Mouse (Mus musculus) kidney, postnatal 0 days (tissue): ENCODE measurements at regions not wholly inside any gene's neighbourhood (a gene's known extent, or its start where the extent isn't known, plus 50 kb on each side); places are given as distances from the start of the nearest gene placed in this dataset.

Source experiments
- ATAC-seq: fragments of 200-750 bp; cut with Nextera tagmentation; replicated peaks from 2 replicates; pipeline ENCODE4 v1.8.0; 2017; ENCODE audit warnings: low read depth, moderate number of reproducible peaks, moderate TSS enrichment, moderate library complexity; ENCODE audit not compliant: low FRiP score
- DNase-seq: peaks from one replicate; pipeline ENCODE4 v3.0.0-alpha.2; 2016; ENCODE audit warnings: low spot score
- H3K27ac ChIP-seq: fragments of 300-500 bp; sonication (generic); 2 replicates; pipeline ENCODE4 v1.5.1; 2014; ENCODE audit warnings: mild to moderate bottlenecking
- H3K27me3 ChIP-seq: fragments of 300-500 bp; sonication (generic); 2 replicates; pipeline ENCODE4 v1.6.1; 2014; ENCODE audit warnings: low read length, mixed read lengths; ENCODE audit not compliant: insufficient read depth
- H3K36me3 ChIP-seq: fragments of 300-500 bp; sonication (generic); 2 replicates; pipeline ENCODE4 v1.6.1; 2014; ENCODE audit warnings: low read length, mixed read lengths; ENCODE audit not compliant: insufficient read depth
- H3K4me1 ChIP-seq: fragments of 300-500 bp; sonication (generic); replicated peaks from 2 replicates; pipeline ENCODE4 v1.6.1; 2014; ENCODE audit warnings: antibody characterized with exemption, low read length, mixed read lengths; ENCODE audit not compliant: insufficient read depth
- H3K4me2 ChIP-seq: fragments of 300-500 bp; sonication (generic); 2 replicates; pipeline ENCODE4 v1.6.1; 2014; ENCODE audit warnings: mild to moderate bottlenecking, low read length, moderate library complexity, mixed read lengths
- H3K4me3 ChIP-seq: fragments of 300-500 bp; sonication (generic); replicated peaks from 2 replicates; pipeline ENCODE4 v1.5.1; 2014; ENCODE audit warnings: low read depth, low read length
- H3K9ac ChIP-seq: fragments of 300-500 bp; sonication (generic); 2 replicates; pipeline ENCODE4 v1.6.1; 2014; ENCODE audit warnings: low read depth, low read length
- H3K9me3 ChIP-seq: fragments of 300-500 bp; sonication (generic); replicated peaks from 2 replicates; pipeline ENCODE4 v1.6.1; 2016; ENCODE audit warnings: low read length, inconsistent platforms, mixed read lengths
- CTCF ChIP-seq: IDR thresholded peaks from 2 replicates; pipeline ENCODE4 v1.5.1; 2016; ENCODE audit warnings: antibody characterized with exemption, low read depth, mild to moderate bottlenecking, moderate library complexity
- WGBS: fragments of 180-500 bp; shearing (Covaris S2); extraction: QIAGEN DNeasy Blood & Tissue Kit; methylation state at CpG from one replicate; pipeline ENCODE4 v1.1.7; 2014; 5-methylcytosine and 5-hydroxymethylcytosine counted together

DNA sequence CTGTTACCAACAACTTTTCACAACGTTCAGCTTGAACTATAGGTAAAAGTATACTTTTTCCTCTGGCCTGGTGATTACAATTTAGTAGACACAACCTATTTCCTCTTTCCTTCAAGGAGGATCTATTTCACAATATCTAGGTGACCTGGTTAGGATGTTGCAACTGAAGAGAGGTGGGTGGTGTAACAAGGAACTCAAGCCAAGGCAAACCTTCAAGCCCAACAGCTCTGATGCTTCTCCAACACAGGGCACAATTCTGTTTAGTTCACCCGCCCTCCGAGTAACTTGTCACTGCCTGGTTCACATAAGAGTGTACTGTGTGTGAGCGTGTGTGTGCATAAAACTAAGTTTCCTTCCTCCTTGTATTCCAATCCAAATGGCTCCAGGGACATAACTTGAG lies 161.2 kb upstream of the Far2 start:
- no peaks in the 10 kb centered on the region for H3K27me3 ChIP-seq
- H3K27ac ChIP-seq: no peak overlapping the region
- no peaks in the 10 kb centered on the region for H3K9me3 ChIP-seq
- H3K4me2 ChIP-seq: no peak overlapping the region
- H3K36me3 ChIP-seq: no peaks in the 10 kb centered on the region
- no peaks in the 10 kb centered on the region for H3K4me1 ChIP-seq
- TF ChIP-seq CTCF: no peak
- no peak for ATAC-seq
- WGBS: 92% methylated on average over 4 of the region's 4 CpGs
- no peak overlapping the region for H3K4me3 ChIP-seq
- DNase-seq: no peak
- no peak overlapping the region for H3K9ac ChIP-seq

- Histone ChIP-seq H3K9ac (no peak overlapping the region), H3K4me2 (no peak overlapping the region), H3K36me3 (no peaks in the 10 kb centered on the region), H3K4me3 (no peak overlapping the region), H3K9me3 (no peaks in the 10 kb centered on the region), H3K27me3 (no peaks in the 10 kb centered on the region), H3K27ac (no peak overlapping the region), H3K4me1 (no peaks in the 10 kb centered on the region)
- no peak for TF ChIP-seq CTCF
- WGBS: 52% methylated on average over 1 of the region's 1 CpGs
- no peak for DNase-seq
- ATAC-seq: no peak
Observed at GRCm38 (mm10) chr6:147919697-147920096, 127.4 kb upstream of the Far2 start.

DNA sequence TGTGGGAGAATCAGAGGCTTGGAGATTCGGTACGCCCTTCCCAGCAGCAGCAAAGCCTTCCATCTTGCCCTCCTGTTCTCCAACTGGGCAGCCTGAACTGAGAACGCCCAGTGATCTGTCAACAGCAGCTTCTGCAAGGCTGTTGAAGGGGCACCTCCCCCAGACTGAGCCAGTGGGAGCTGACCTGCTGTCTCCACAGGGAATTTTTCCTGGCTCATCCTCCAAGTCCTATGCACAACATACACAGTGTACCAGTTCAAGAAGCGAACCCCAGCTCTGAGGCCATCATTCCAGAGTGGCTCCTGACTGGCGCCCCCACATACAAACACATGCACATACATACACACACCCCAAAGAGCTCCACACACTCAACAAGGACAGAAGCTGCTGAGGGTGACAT lies 126.0 kb upstream of the Far2 start:
- 60% methylated on average over 5 of the region's 5 CpGs for WGBS
- no peak for ATAC-seq

GRCm38 (mm10) chr6:147922506-147922905 lies 124.6 kb upstream of the Far2 start:
- no peaks in the 10 kb centered on the region for H3K36me3 ChIP-seq
- no peak for TF ChIP-seq CTCF
- H3K27me3 ChIP-seq: no peaks in the 10 kb centered on the region
- H3K9me3 ChIP-seq: no peaks in the 10 kb centered on the region
- H3K27ac ChIP-seq: no peak overlapping the region
- 75% methylated on average over 5 of the region's 5 CpGs for WGBS
- no peak overlapping the region for H3K9ac ChIP-seq
- no peak overlapping the region for H3K4me2 ChIP-seq
- DNase-seq (no peak), ATAC-seq (no peak)
- H3K4me1 ChIP-seq: no peaks in the 10 kb centered on the region
- H3K4me3 ChIP-seq: no peak overlapping the region

More for the DNA sequence above, 126.0 kb upstream of the Far2 start:
- Histone ChIP-seq H3K4me3 (no peak overlapping the region), H3K27ac (no peak overlapping the region), H3K36me3 (no peaks in the 10 kb centered on the region), H3K27me3 (no peaks in the 10 kb centered on the region), H3K9ac (no peak overlapping the region), H3K4me2 (no peak overlapping the region), H3K4me1 (no peaks in the 10 kb centered on the region), H3K9me3 (no peaks in the 10 kb centered on the region)
- no peak for TF ChIP-seq CTCF
- no peak for DNase-seq

GRCm38 (mm10) chr6:147923246-147923645 lies 123.8 kb upstream of the Far2 start:
- no peak for ATAC-seq
- Histone ChIP-seq H3K4me1 (no peaks in the 10 kb centered on the region), H3K27ac (no peak overlapping the region), H3K27me3 (no peaks in the 10 kb centered on the region), H3K4me2 (no peak overlapping the region), H3K9ac (no peak overlapping the region), H3K4me3 (no peak overlapping the region), H3K36me3 (no peaks in the 10 kb centered on the region), H3K9me3 (no peaks in the 10 kb centered on the region)
- no peak for TF ChIP-seq CTCF
- DNase-seq: no peak
- WGBS: 96% methylated on average over 8 of the region's 8 CpGs

DNA sequence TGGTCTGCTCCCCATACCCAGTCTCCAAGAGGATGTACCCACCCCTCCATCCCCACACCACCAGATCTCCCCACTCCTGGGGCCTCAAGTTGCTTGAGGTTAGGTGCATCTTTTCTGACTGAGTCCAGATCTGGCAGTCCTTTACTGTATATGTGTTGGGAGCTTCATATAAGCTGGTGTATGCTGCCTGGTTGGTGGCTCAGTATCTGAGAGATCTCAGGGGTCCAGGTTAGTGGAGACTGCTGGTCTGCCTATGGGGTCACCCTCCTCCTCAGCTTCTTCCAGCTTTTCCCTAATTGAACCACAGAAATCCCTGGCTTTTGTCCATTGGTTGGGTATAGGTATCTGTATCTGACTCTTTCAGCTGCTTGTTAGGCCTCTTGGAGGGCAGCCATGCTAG lies 118.1 kb upstream of the Far2 start:
- no peaks in the 10 kb centered on the region for H3K9me3 ChIP-seq
- ATAC-seq (no peak), DNase-seq (no peak)
- no peaks in the 10 kb centered on the region for H3K4me1 ChIP-seq
- no peak overlapping the region for H3K9ac ChIP-seq
- no peaks in the 10 kb centered on the region for H3K27me3 ChIP-seq
- H3K36me3 ChIP-seq: no peaks in the 10 kb centered on the region
- H3K4me2 ChIP-seq: no peak overlapping the region
- H3K27ac ChIP-seq: no peak overlapping the region
- TF ChIP-seq CTCF: no peak
- H3K4me3 ChIP-seq: no peak overlapping the region

DNA sequence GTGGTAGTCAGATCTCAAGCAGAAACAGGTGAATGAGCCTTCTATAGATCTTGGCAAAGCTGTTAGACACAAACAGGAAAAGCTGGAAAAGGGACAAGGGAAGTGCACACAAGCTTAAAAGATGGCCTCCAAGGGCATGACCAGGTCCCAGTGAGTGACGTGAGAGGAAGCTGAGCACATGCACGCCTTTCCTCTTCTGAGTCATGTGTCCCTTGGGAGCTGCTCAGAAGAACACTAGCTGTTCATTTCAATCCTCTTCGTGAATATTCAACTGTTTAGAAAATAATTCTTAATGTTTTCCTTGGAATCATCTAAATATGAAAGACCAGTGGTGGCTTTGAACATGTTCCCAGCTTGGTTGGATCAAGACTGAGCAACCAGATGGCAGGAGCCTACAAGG lies 103.0 kb upstream of the Far2 start:
- H3K4me3 ChIP-seq: no peak overlapping the region
- H3K27me3 ChIP-seq: no peaks in the 10 kb centered on the region
- no peak for DNase-seq
- no peaks in the 10 kb centered on the region for H3K36me3 ChIP-seq
- no peak overlapping the region for H3K27ac ChIP-seq
- no peak overlapping the region for H3K9ac ChIP-seq
- no peak overlapping the region for H3K4me2 ChIP-seq
- ATAC-seq: no peak
- no peaks in the 10 kb centered on the region for H3K9me3 ChIP-seq
- H3K4me1 ChIP-seq: no peaks in the 10 kb centered on the region
- 57% methylated on average over 3 of the region's 3 CpGs for WGBS
- no peak for TF ChIP-seq CTCF
